Mouse (Mus musculus) megakaryocyte, embryonic 14.5 days (primary cell): ENCODE results near the gene Thtpa.

Source experiments
- FLI1 ChIP-seq: IDR thresholded peaks from 2 replicates; pipeline ENCODE4 v1.6.1; 2012; ENCODE audit warnings: low read length, inconsistent platforms, mixed read lengths
- GATA1 ChIP-seq: IDR thresholded peaks from 3 replicates; pipeline ENCODE4 v1.6.1; 2012; ENCODE audit warnings: mixed read lengths, low read length, inconsistent platforms, borderline replicate concordance

GRCm38 (mm10) chr14:55076224-55076623 lies 18.4 kb upstream of the Thtpa start:
- TF ChIP-seq GATA1 (no peak), FLI1 (no peak)
